Mouse (Mus musculus) cerebellum, adult 2 months (tissue): ENCODE measurements at regions not wholly inside any gene's neighbourhood (a gene's known extent, or its start where the extent isn't known, plus 50 kb on each side); places are given as distances from the start of the nearest gene placed in this dataset.

ENCODE experiments used
- CTCF ChIP-seq: fragments of 200-500 bp; IDR thresholded peaks from 2 replicates; pipeline ENCODE4 v1.5.1; 2011; ENCODE audit warnings: low read depth, mild to moderate bottlenecking, control low read depth, low read length, moderate library complexity, borderline replicate concordance; ENCODE audit not compliant: insufficient read depth
- POLR2A ChIP-seq: fragments of 200-500 bp; IDR thresholded peaks from 2 replicates; pipeline ENCODE4 v1.6.1; 2011; ENCODE audit warnings: low read length, control low read depth, borderline replicate concordance; ENCODE audit not compliant: insufficient read depth

GRCm38 (mm10) chr12:37050596-37050995, 57.7 kb upstream of the Meox2 start:
- no peak for TF ChIP-seq POLR2A
- no peak for TF ChIP-seq CTCF
